ENCODE assay signal across 8 mouse cellular contexts in the genomic region with DNA sequence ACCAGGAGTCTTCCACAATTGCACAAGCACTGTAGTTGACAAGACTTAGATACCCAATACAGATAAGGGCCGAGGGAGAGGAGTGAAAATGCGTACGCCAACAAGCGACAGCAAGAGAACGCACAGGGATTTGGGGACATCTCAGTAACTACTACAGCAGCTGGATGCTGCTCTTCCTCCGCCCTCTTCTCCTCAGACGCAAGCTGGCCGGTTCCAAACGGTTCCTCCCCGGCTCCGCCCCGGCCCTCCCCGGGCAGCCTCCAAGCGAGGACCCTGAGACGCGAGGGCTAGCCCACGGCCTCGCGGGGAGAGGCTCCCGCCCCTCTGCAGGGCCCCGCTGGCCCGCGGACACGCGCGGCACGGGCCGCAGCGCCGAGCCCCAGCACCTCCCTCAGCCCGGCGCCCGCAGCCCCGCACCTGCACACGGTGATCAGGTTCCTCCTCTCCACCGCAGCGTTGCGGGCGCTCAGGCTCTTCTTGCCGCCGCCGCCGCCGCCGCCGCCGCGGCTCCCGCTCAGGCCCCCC. TPM values are rescaled to one million over a fixed set of nuclear protein-coding genes. Genes with fewer than 3 reads are reported as not detected.
DNase-seq lines count a peak whose midpoint lies in the region; ATAC-seq and TF ChIP-seq lines count a peak whose summit lies in the region.

No protein-coding gene starts in this region.

- TF ChIP-seq CTCF in lung, postnatal 0 days (IDR thresholded peaks at IDR 0.05): no peak

- H3K36me3 ChIP-seq in hindbrain, embryonic 15.5 days: no peaks in the 10 kb centered on the region
- H3K36me3 ChIP-seq in lung, postnatal 0 days (ENCODE audit: insufficient read depth, low read length): no peaks in the 10 kb centered on the region

- TF ChIP-seq EP300 in lung, postnatal 0 days (IDR thresholded peaks at IDR 0.05): no peak

- H3K9ac ChIP-seq in hindbrain, embryonic 15.5 days: peak overlapping the region; percentile 97
- peak overlapping the region; percentile 26 for H3K9ac ChIP-seq in lung, postnatal 0 days (replicated peaks; ENCODE audit: low read depth)

- WGBS in hindbrain, embryonic 15.5 days: under 1% methylated on average over 43 of the region's 49 CpGs
- WGBS in lung, postnatal 0 days: under 1% methylated on average over 24 of the region's 49 CpGs

- peak; percentile 34 for DNase-seq in WW6 (ENCODE audit: low read depth, low spot score)
- DNase-seq in cerebellum, postnatal 14 days: peak; percentile 63 to 74
- peak; percentile 31 to 54 for DNase-seq in frontal cortex, postnatal 25 days (ENCODE audit: low spot score in 2 of 2)
- peak; percentile 35 to 68 for DNase-seq in layer of hippocampus, postnatal 25 days (ENCODE audit: extremely low spot score in 1 of 2, low spot score in 1 of 2)
- peak; percentile 46 for DNase-seq in lung, postnatal 0 days (ENCODE audit: low spot score)
- DNase-seq in ovary, adult 18-20 months (ENCODE audit: low spot score): peak; percentile 6
- peak; percentile 44 to 61 for DNase-seq in thymus, postnatal 36 days

- H3K27ac ChIP-seq in hindbrain, embryonic 15.5 days (replicated peaks): peak overlapping the region; percentile 94
- no peak overlapping the region for H3K27ac ChIP-seq in lung, postnatal 0 days (ENCODE audit: low read length)

- H3K4me3 ChIP-seq in hindbrain, embryonic 15.5 days: peak overlapping the region; percentile 89
- peak overlapping the region; percentile 74 for H3K4me3 ChIP-seq in lung, postnatal 0 days (ENCODE audit: low read depth, low read length)

- H3K9me3 ChIP-seq in hindbrain, embryonic 15.5 days: no peaks in the 10 kb centered on the region
- H3K9me3 ChIP-seq in lung, postnatal 0 days (ENCODE audit: low read length): no peaks in the 10 kb centered on the region

- peak; percentile 73; the same call in 1 of the 2 replicates for ATAC-seq in hindbrain, embryonic 15.5 days (ENCODE audit: low FRiP score, low read depth)
- peak; percentile 56 for ATAC-seq in lung, postnatal 0 days

- peak overlapping the region; percentile 72 for H3K4me2 ChIP-seq in hindbrain, embryonic 15.5 days
- H3K4me2 ChIP-seq in lung, postnatal 0 days (replicated peaks; ENCODE audit: low read depth, low read length): peak overlapping the region; percentile 100

- no peaks in the 10 kb centered on the region for H3K27me3 ChIP-seq in hindbrain, embryonic 15.5 days
- H3K27me3 ChIP-seq in lung, postnatal 0 days (replicated peaks; ENCODE audit: insufficient read depth, low read length): no peaks in the 10 kb centered on the region

- 0 out of 2 replicates have a peak, but pooled peaks cover 6% of the 10 kb centered on the region for H3K4me1 ChIP-seq in hindbrain, embryonic 15.5 days (replicated peaks)
- no peaks in the 10 kb centered on the region for H3K4me1 ChIP-seq in lung, postnatal 0 days (ENCODE audit: insufficient read depth, low read depth, low read length)

RNA-seq across cellular contexts. Expression of a gene that starts 0.6 kb away (rescaled TPM):
- 39.5 and 42.5 TPM in 2 replicates for polyA plus RNA-seq in hindbrain, embryonic 15.5 days (2015; fragmentation: Nextera tagmentation; extraction: Ambion mirVana)
- total RNA-seq in layer of hippocampus, postnatal 25 days (2021): 10 to 100 TPM; 30.6 to 30.8 TPM
- polyA plus RNA-seq in lung, postnatal 0 days (2015; fragmentation: Nextera tagmentation; extraction: Ambion mirVana): 0.52 and 0.58 TPM in 2 replicates

RNA-seq across cellular contexts. Expression of a gene that starts 37.7 kb away (rescaled TPM):
- polyA plus RNA-seq in hindbrain, embryonic 15.5 days (2015; fragmentation: Nextera tagmentation; extraction: Ambion mirVana): 1.6 and 2.1 TPM in 2 replicates
- total RNA-seq in layer of hippocampus, postnatal 25 days (2021): 10 to 100 TPM; 16.6 to 17.8 TPM
- 3.7 and 4.7 TPM in 2 replicates for polyA plus RNA-seq in lung, postnatal 0 days (2015; fragmentation: Nextera tagmentation; extraction: Ambion mirVana)

Comparison
In these comparisons a context has a peak if more than half of its experiments do, and no peak if none do; other contexts are left out.
1. DNase-seq: peak in every context shown above with its lines; median percentile 68 in cerebellum, postnatal 14 days; 52 in thymus, postnatal 36 days; 52 in layer of hippocampus, postnatal 25 days; 46 in lung, postnatal 0 days; 42 in frontal cortex, postnatal 25 days; 34 in WW6; 6 in ovary, adult 18-20 months.
2. RNA of a gene that starts 0.6 kb away (polyA plus RNA-seq): 39.5 to 42.5 TPM in hindbrain, embryonic 15.5 days; 0.52 to 0.58 TPM in lung, postnatal 0 days; every median in the first group is over 10 times any median in the second.